Mouse (Mus musculus): ENCODE results near the gene Cox5b.

Cox5b gene

GRCm38 (mm10) chr1:36683810-36684467, 7.3 kb upstream of the Cox5b start:
- peak; percentile 92 for DNase-seq (ENCODE audit: low read depth, low spot score)

- DNase-seq (ENCODE audit: low read depth, low spot score), result no peak
Measured at GRCm38 (mm10) chr1:36690671-36691235, 496 bp upstream of the Cox5b start.

- no peak for DNase-seq (ENCODE audit: low read depth, low spot score)
Measured at GRCm38 (mm10) chr1:36694871-36695270, 3.6 kb downstream of the Cox5b start.

GRCm38 (mm10) chr1:36696411-36696810, 5.2 kb downstream of the Cox5b start:
- no peak for DNase-seq (ENCODE audit: low read depth, low spot score)

- DNase-seq (ENCODE audit: low read depth, low spot score), result no peak
Measured at GRCm38 (mm10) chr1:36697030-36697429, 5.8 kb downstream of the Cox5b start.

GRCm38 (mm10) chr1:36707166-36707565, 15.9 kb downstream of the Cox5b start:
- no peak for DNase-seq (ENCODE audit: low read depth, low spot score)

GRCm38 (mm10) chr1:36707797-36708196, 16.5 kb downstream of the Cox5b start:
- peak; percentile 89 for DNase-seq (ENCODE audit: low read depth, low spot score)

GRCm38 (mm10) chr1:36708626-36709025, 17.4 kb downstream of the Cox5b start:
- no peak for DNase-seq (ENCODE audit: low read depth, low spot score)

GRCm38 (mm10) chr1:36709055-36709853, 18.0 kb downstream of the Cox5b start:
- peak; percentile 64 for DNase-seq (ENCODE audit: low read depth, low spot score)

GRCm38 (mm10) chr1:36709854-36710280, 18.6 kb downstream of the Cox5b start, which contains the start of gene 4933424G06Rik:
Gene 4933424G06Rik, plus strand, starts transcription at chr1:36710149.
- peak; percentile 99 for DNase-seq (ENCODE audit: low read depth, low spot score)

GRCm38 (mm10) chr1:36711104-36711503, 19.9 kb downstream of the Cox5b start:
- DNase-seq (ENCODE audit: low read depth, low spot score), result no peak

- DNase-seq (ENCODE audit: low read depth, low spot score), result no peak
Measured at GRCm38 (mm10) chr1:36714311-36714710, 23.1 kb downstream of the Cox5b start, which contains the start of gene Actr1b. Gene Actr1b, minus strand, starts transcription at chr1:36714422.

GRCm38 (mm10) chr1:36718786-36719185, 27.5 kb downstream of the Cox5b start:
- DNase-seq (ENCODE audit: low read depth, low spot score), result no peak

- DNase-seq (ENCODE audit: low read depth, low spot score), result no peak
Measured at GRCm38 (mm10) chr1:36723146-36724056, 32.2 kb downstream of the Cox5b start.

- DNase-seq (ENCODE audit: low read depth, low spot score), result no peak
Measured at GRCm38 (mm10) chr1:36724057-36724431, 32.8 kb downstream of the Cox5b start.

GRCm38 (mm10) chr1:36737300-36737699, 46.1 kb downstream of the Cox5b start:
- DNase-seq (ENCODE audit: low read depth, low spot score), result peak; percentile 89

GRCm38 (mm10) chr1:36739231-36739630, 48.0 kb downstream of the Cox5b start:
- no peak for DNase-seq (ENCODE audit: low read depth, low spot score)

GRCm38 (mm10) chr1:36743046-36743445, 51.8 kb downstream of the Cox5b start:
- DNase-seq (ENCODE audit: low read depth, low spot score), result no peak

Measured in ZHBTc4 (cell line).